Mouse (Mus musculus) ES-E14 (cell line): ENCODE data around the gene Sgsm2.

Experiments used
- HCFC1 ChIP-seq: IDR thresholded peaks from 2 replicates; pipeline ENCODE4 v1.6.1; 2012; ENCODE audit warnings: low read length, inconsistent platforms, borderline replicate concordance; ENCODE audit not compliant: insufficient read depth
- MAFK ChIP-seq: IDR thresholded peaks from 2 replicates; pipeline ENCODE4 v1.6.1; 2014; ENCODE audit warnings: mild to moderate bottlenecking, low read depth, low read length, inconsistent platforms; ENCODE audit not compliant: insufficient read depth
- ZC3H11A ChIP-seq: IDR thresholded peaks from 2 replicates; pipeline ENCODE4 v1.6.1; 2012; ENCODE audit warnings: low read depth, mild to moderate bottlenecking, inconsistent platforms, low read length, borderline replicate concordance
- ZNF384 ChIP-seq: IDR thresholded peaks from 2 replicates; pipeline ENCODE4 v1.6.1; 2012; ENCODE audit warnings: low read depth, low read length, inconsistent platforms

- TF ChIP-seq ZC3H11A: no peak
- no peak for TF ChIP-seq MAFK
- no peak for TF ChIP-seq ZNF384
- TF ChIP-seq HCFC1: no peak
Measured at GRCm38 (mm10) chr11:74843435-74843714, 53.5 kb downstream of the Sgsm2 start.
